Mouse (Mus musculus): ENCODE measurements around the gene Fam172a.

DNA sequence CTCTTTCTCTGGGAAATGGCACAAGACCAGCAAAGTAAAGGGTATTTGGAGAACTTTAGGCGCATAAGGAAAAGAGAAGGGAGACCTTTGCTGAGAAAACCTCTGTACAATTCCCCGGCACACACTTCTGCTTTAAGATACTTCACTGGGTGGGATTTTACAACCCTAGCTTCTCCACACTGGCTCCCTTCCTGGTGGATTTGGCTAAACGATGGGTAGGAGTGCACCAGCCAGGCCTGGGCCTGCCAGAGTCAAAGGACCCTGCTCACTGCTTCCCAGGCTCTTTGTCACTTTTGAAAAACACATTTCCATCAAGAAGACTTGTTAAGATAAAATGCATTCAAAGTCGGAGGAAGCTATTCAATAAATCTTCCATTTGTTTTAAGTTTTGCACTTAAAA lies 491.4 kb downstream of the Fam172a start:
- TF ChIP-seq CTCF (IDR thresholded peaks at IDR 0.05; ENCODE audit: low read depth, low read length) (no peak), GATA1 (IDR thresholded peaks at IDR 0.05; ENCODE audit: borderline replicate concordance, low read length) (no peak), TAL1 (conservative IDR thresholded peaks at IDR 0.05; ENCODE audit: low read depth, low read length) (no peak), POLR2AphosphoS5 (IDR thresholded peaks at IDR 0.05; ENCODE audit: insufficient replicate concordance, low read depth, low read length) (no peak), GATA2 (IDR thresholded peaks at IDR 0.05; ENCODE audit: borderline replicate concordance, low read depth, low read length) (no peak)

Measured in G1E (cell line).